Mouse (Mus musculus) mouse trophoblast stem cell (cell line): ENCODE measurements around the gene Ier3.

ENCODE experiments used
- in situ Hi-C, 2 experiments: fragments of 300-500 bp; cut with MseI, MboI; formaldehyde crosslinking; loops; 2 replicates in 1 of 2; 3 replicates in 1 of 2; pipeline ENCODE4 v1.15.1; 2025

The Ier3 gene

DNA sequence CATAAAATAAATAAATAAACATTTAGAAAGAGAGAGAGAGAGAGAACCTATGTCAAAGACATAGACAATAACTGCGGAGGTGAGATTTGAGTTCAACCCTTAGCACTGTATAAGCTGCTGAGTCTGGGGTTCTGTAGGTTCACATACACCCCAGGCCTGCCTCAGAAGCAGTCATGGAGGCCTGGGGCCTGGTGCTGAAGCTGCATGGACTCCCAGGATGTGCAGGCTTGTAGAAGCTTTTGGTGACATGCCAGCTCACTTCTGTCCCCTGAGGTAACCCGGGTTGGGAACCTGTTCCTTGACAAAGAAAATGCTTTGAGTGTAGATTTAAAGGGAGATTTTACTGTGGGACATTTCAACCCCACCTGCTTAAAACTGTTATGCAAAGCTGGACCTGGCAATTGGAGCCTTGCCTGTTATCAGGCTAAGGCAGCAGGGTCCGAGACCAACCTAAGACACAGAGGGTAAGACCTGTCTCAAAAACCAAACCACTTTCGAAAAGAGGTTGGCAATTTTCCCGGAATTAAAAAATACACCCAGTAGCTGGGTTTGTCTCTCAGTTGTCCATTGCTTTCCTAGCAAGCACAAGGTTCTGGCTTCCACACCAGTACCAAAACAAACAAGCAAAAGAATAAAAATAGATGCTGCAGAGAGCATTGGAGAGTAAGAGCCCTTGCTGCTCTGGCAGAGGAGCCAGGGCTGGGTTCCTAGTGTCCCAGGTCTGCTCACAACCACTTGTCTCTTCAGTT, 10.4 kb upstream of the Ier3 start:
- in situ Hi-C loops, result no loop called here

GRCm38 (mm10) chr17:35812307-35812706, 9.2 kb upstream of the Ier3 start:
- in situ Hi-C loops, result no loop called here

DNA sequence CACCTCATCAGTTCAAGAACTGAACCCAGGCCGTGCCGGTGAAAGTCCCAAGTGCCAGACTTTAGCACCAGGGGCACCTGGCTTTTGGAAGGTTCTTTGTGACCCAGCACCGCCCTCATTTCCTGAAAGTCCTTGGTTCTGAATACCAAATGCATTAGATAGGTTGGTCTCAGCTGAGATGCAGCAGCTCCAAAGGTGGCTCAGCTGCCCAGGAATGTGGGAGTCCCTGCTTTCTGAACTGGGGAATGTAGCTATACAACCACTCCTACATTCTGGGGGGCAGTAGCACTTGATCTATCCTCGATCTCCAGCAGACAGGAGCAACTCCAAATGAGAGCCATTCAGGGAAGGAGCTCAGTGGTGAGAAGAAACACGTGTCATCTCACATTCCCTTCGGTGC, 8.7 kb upstream of the Ier3 start:
- in situ Hi-C loops, result no loop called here

- in situ Hi-C loops, result no loop called here
Measured at GRCm38 (mm10) chr17:35813245-35813647, 8.2 kb upstream of the Ier3 start.

DNA sequence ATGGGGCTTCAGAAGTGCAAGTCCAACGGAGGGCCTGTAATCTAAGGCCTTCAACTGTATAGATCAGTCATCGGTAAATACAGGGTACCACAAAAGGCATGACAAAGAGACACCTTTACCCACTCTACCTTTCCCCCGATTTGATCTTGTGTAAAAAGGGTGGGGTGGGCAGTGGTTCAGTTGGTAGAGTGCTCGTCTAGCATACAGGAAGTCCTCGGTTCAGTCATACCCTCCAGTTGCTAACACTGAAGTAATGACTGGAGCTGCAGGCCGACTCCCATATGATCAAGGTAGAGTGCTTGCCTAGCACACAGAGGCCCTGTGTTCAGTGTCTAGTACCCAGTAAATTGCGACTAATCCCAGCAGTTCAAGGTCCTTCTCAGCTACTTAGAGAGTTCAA, 7.8 kb upstream of the Ier3 start:
- in situ Hi-C loops, result no loop called here

GRCm38 (mm10) chr17:35814678-35815077, 6.8 kb upstream of the Ier3 start:
- in situ Hi-C loops, result no loop called here

- in situ Hi-C loops, result no loop called here
Measured at GRCm38 (mm10) chr17:35815836-35816235, 5.6 kb upstream of the Ier3 start.

DNA sequence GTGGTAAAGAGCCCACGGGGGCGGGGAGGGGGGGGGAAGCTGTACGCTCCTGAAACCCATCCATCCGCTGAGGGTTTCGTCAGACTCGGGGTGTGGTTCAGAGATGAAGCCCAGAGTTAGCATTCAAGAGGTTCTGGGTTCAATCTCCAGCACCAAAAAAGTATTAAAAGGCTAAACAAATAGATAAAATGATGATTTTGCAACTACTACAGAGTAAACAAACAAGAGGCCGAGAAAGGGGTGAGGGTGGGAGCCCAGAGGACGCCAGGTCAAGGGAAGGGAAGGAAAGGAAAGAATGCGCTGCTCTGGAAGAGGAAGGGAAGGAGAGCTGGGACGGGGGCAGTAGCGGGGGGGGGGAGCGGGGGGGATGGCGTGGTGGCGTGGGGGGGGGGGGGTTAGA, 4.8 kb upstream of the Ier3 start:
- in situ Hi-C loops, result no loop called here

GRCm38 (mm10) chr17:35817226-35817625, 4.3 kb upstream of the Ier3 start:
- in situ Hi-C loops, result no loop called here

GRCm38 (mm10) chr17:35820111-35820510, 1.4 kb upstream of the Ier3 start:
- in situ Hi-C loops, result no loop called here

DNA sequence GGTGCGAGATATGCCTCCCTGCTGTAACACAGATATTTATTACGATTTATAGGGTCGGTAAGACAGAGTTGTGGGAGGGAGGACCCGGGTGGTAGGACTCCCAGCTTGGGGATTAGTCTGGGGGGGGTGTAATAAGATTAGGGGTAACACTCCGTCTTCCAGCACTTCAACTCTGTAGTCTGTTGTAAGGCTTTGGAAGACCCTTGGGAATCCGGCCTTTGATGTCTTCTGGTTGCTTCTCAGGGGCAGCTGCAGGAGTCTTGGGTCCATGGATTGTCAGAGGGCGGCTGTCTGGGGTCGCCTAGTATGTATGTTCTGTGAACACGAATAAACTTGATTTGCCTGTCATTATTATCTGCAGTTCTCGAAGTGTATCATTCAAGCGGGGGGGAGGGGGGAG, 1.1 kb downstream of the Ier3 start:
- in situ Hi-C loops, result no loop called here

- in situ Hi-C loops, result no loop called here
Measured at GRCm38 (mm10) chr17:35822964-35823937, 1.8 kb downstream of the Ier3 start, which contains the start of gene Flot1. Flot1 (plus strand) TSS chr17:35823230.

DNA sequence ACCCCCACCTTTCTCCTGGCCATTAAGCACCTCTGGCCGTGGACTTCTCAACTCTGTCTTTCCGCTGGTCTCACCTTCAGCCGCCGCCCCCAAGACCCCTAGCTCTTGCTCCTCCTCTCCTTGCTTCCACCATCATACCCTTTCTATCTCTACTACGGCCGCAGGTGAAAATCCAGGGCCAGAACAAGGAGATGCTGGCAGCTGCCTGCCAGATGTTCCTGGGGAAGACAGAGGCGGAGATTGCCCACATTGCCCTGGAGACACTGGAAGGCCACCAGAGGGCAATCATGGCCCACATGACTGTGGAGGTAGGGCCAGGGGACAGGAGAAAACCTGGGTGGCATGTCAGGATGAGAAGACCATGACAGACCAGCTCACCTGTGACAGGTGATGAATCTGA, 2.9 kb downstream of the Ier3 start:
- in situ Hi-C loops, result no loop called here

DNA sequence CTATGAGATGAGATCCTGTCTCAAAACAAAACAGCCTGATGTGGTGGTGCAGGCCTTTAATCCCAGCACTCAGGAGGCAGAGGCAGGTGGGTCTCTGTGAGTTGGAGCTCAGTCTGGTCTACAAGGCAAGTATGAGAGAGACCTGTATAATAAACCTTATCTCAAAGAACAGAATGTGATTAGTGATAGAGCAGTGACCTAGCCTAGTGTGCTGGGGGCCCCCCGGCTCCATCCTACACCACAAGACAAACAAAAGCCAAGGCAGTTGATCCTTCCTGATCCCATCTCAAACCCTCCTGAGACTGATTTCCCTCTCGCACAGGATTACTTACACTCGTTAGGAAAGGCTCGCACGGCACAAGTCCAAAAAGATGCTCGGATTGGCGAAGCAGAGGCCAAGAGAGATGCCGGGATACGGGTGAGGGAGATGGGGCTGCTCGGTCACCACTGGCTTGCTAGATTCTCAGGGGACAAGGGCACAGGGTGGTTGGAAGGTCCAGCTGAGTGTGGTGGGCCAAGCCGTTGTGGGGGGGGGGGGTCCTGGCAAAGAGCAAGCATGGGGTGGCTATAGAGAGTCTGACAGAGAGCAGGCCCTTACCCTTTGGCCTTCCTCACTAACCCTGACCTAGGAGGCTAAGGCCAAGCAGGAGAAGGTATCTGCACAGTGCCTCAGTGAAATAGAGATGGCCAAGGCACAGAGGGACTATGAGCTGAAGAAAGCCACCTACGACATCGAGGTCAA, 3.8 kb downstream of the Ier3 start:
- in situ Hi-C loops, result no loop called here

GRCm38 (mm10) chr17:35829737-35830136, 8.3 kb downstream of the Ier3 start:
- in situ Hi-C loops, result loop anchor here (5.0 kb wide), 2 partner anchors 43 to 48 kb away; partner anchors contain the start of gene Dhx16 (in 1 of the 2)

- in situ Hi-C loops, result loop anchor here (5.0 kb wide), 2 partner anchors 40 to 45 kb away; partner anchors contain the start of gene Dhx16 (in 1 of the 2)
Measured at GRCm38 (mm10) chr17:35832400-35833238, 11.1 kb downstream of the Ier3 start.

GRCm38 (mm10) chr17:35833239-35833751, 11.8 kb downstream of the Ier3 start:
- in situ Hi-C loops, result loop anchor here (5.0 kb wide), 2 partner anchors 39 to 44 kb away; partner anchors contain the start of gene Dhx16 (in 1 of the 2)

DNA sequence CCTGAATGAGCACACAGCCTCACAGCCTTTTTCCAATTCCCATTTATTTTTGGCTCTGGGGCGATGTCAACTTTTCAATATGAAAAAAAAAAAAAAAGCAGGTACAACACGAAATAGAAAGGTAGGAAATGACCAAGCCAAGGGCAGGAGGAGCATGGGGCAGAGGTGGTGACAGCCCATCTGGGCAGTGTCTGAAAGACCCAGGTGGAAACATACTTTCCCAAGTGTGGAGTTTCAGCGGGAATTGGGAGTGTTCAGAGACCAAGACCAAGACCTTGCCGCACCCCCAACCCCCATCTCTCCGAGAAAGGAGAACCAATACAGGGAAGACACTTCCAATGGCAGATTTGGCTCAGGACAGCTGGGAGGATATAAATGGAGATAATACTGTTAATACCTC, 12.4 kb downstream of the Ier3 start:
- in situ Hi-C loops, result loop anchor here (5.0 kb wide), 2 partner anchors 38 to 43 kb away; partner anchors contain the start of gene Dhx16 (in 1 of the 2)

DNA sequence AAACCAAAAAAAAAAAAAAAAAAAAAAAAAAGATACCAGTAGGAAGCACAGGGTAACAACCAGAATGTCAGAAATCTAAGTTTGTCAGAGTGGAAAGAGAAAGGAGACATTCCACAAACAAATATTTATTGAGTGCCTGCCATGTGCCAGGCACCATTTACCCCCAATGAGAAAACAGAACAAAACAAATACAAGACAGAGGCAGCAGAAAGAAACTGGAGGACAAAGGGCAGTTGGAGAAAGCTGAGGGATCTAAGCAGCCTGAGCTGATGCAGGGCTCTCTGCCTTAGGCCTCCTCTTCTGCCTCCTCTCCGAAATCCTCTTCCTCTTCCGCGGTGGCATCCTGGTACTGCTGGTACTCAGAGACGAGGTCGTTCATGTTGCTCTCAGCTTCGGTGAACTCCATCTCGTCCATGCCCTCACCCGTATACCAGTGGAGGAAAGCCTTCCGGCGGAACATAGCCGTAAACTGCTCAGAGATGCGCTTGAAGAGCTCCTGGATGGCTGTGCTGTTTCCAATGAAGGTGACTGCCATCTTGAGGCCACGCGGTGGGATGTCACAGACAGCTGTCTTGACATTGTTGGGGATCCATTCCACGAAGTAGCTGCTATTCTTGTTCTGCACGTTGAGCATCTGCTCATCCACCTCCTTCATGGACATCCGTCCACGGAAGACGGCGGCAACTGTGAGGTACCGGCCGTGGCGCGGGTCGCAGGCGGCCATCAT, 13.4 kb downstream of the Ier3 start:
- in situ Hi-C loops, result loop anchor here (5.0 kb wide), 2 partner anchors 37 to 42 kb away; partner anchors contain the start of gene Dhx16 (in 1 of the 2)
